Mouse (Mus musculus): ENCODE data around the gene Acot2. TPM values are rescaled to one million over a fixed set of nuclear protein-coding genes. Genes with fewer than 3 reads are reported as not detected.
A peak's percentile ranks its signal among the peaks of the same experiment; 100 is the strongest.
"Not testable (repeated sequence)": the region's sequence is repeated elsewhere in the genome, so short reads cannot be mapped to it uniquely, and the experiment has no call there.

Gene Acot2
- 10 to 100 TPM; 12.8 to 20.2 TPM for total RNA-seq (2021)
- long read RNA-seq, experiment 1, transcript Acot2-201 (3 exons, 2,196 nt) = major isoform, 9 of 9 reads
- long read RNA-seq, experiment 1, partial matches to known transcripts = 0 of 9 reads
- long read RNA-seq, experiment 1, other reads (novel, unspliced or antisense) = 0 of 9 reads
- long read RNA-seq, experiment 2, partial matches to known transcripts = 1 of 2 reads
- long read RNA-seq, experiment 2, other reads (novel, unspliced or antisense) = 0 of 2 reads

GRCm38 (mm10) chr12:83987583-83988441, at the start of gene Acot2:
Gene Acot2, plus strand, starts transcription at chr12:83987861.
- DNase-seq = peak; percentile 76
- intact Hi-C loops (cut with DNase I; ENCODE audit: low total_unique reads) = no loop called here

- intact Hi-C loops (cut with DNase I; ENCODE audit: low total_unique reads); DNase-seq: not testable (repeated sequence)
These were observed 49.1 kb upstream of the Acot2 start for GRCm38 (mm10) chr12:83938592-83938991.

- no peak for DNase-seq
- intact Hi-C loops (cut with DNase I; ENCODE audit: low total_unique reads) = no loop called here
These were observed 48.3 kb upstream of the Acot2 start for GRCm38 (mm10) chr12:83939332-83939731.

GRCm38 (mm10) chr12:83940031-83940430, 47.6 kb upstream of the Acot2 start:
- no peak for DNase-seq
- intact Hi-C loops (cut with DNase I; ENCODE audit: low total_unique reads) = no loop called here

- intact Hi-C loops (cut with DNase I; ENCODE audit: low total_unique reads) = no loop called here
- DNase-seq = no peak
These were observed 45.7 kb upstream of the Acot2 start for GRCm38 (mm10) chr12:83941938-83942337.

- DNase-seq = no peak
- intact Hi-C loops (cut with DNase I; ENCODE audit: low total_unique reads) = no loop called here
These were observed 40.3 kb upstream of the Acot2 start for GRCm38 (mm10) chr12:83947260-83947811.

GRCm38 (mm10) chr12:83949043-83949442, 38.6 kb upstream of the Acot2 start:
- DNase-seq = no peak
- intact Hi-C loops (cut with DNase I; ENCODE audit: low total_unique reads) = no loop called here

- intact Hi-C loops (cut with DNase I; ENCODE audit: low total_unique reads) = no loop called here
These were observed 37.7 kb upstream of the Acot2 start for GRCm38 (mm10) chr12:83949776-83950492.

GRCm38 (mm10) chr12:83950493-83950839, 37.2 kb upstream of the Acot2 start, which contains the start of gene Riox1:
Gene Riox1, plus strand, starts transcription at chr12:83950608.
- DNase-seq = peak; percentile 85
- intact Hi-C loops (cut with DNase I; ENCODE audit: low total_unique reads) = no loop called here

More at GRCm38 (mm10) chr12:83949776-83950492, 37.7 kb upstream of the Acot2 start:
- no peak for DNase-seq

GRCm38 (mm10) chr12:83950840-83951701, 36.6 kb upstream of the Acot2 start:
- peak; percentile 19 for DNase-seq
- intact Hi-C loops (cut with DNase I; ENCODE audit: low total_unique reads) = no loop called here

GRCm38 (mm10) chr12:83951711-83952575, 35.7 kb upstream of the Acot2 start:
- no peak for DNase-seq
- intact Hi-C loops (cut with DNase I; ENCODE audit: low total_unique reads) = no loop called here

GRCm38 (mm10) chr12:83958278-83958677, 29.4 kb upstream of the Acot2 start:
- no peak for DNase-seq
- intact Hi-C loops (cut with DNase I; ENCODE audit: low total_unique reads) = no loop called here

- no peak for DNase-seq
- intact Hi-C loops (cut with DNase I; ENCODE audit: low total_unique reads) = no loop called here
These were observed 22.4 kb upstream of the Acot2 start for GRCm38 (mm10) chr12:83965235-83965634.

- no peak for DNase-seq
- intact Hi-C loops (cut with DNase I; ENCODE audit: low total_unique reads) = loop anchor here (5.0 kb wide), 1 partner anchor 90 kb away; no protein-coding TSS in a partner anchor
These were observed 15.5 kb upstream of the Acot2 start for GRCm38 (mm10) chr12:83972117-83972516.

GRCm38 (mm10) chr12:83978862-83979261, 8.8 kb upstream of the Acot2 start:
- no peak for DNase-seq
- intact Hi-C loops (cut with DNase I; ENCODE audit: low total_unique reads) = loop anchor here (5.0 kb wide), 1 partner anchor 53 kb away; no protein-coding TSS in a partner anchor

- intact Hi-C loops (cut with DNase I; ENCODE audit: low total_unique reads) = no loop called here
- no peak for DNase-seq
These were observed 6.0 kb upstream of the Acot2 start for GRCm38 (mm10) chr12:83981615-83982014.

GRCm38 (mm10) chr12:83984752-83985151, 2.9 kb upstream of the Acot2 start, which contains the start of gene Heatr4:
Gene Heatr4, minus strand, starts transcription at chr12:83984852.
- intact Hi-C loops (cut with DNase I; ENCODE audit: low total_unique reads) = no loop called here
- DNase-seq = no peak

GRCm38 (mm10) chr12:83987242-83987582, 449 bp upstream of the Acot2 start:
- intact Hi-C loops (cut with DNase I; ENCODE audit: low total_unique reads) = no loop called here
- DNase-seq = no peak

Data from gastrocnemius, postnatal 14 days (tissue).